Mouse (Mus musculus) CH12.LX (cell line): Measurements from ENCODE around the gene Nfia. TPM values are rescaled to one million over a fixed set of nuclear protein-coding genes. Genes with fewer than 3 reads are reported as not detected.

Experiments used
- DNase-seq: peaks from one replicate; pipeline ENCODE4 v3.0.0-alpha.2; 2013; ENCODE audit errors: extremely low read depth
- H3K27ac ChIP-seq: 2 replicates; pipeline ENCODE4 v1.5.1; 2012; ENCODE audit warnings: low read depth, mild to moderate bottlenecking, control low read depth, moderate library complexity; ENCODE audit not compliant: insufficient read depth
- H3K27me3 ChIP-seq: replicated peaks from 2 replicates; pipeline ENCODE3; 2012; ENCODE audit warnings: inconsistent platforms
- H3K36me3 ChIP-seq, 2 experiments: replicated peaks in 1 of 2; 2 replicates each; pipeline versions ENCODE3 to v1.6.1; 2012; ENCODE audit warnings: inconsistent platforms in 1 of 2, low read length in 1 of 2, mild to moderate bottlenecking in 1 of 2, mixed read lengths in 1 of 2, moderate library complexity in 1 of 2; ENCODE audit not compliant: control insufficient read depth in 1 of 2, insufficient read depth in 1 of 2
- H3K4me1 ChIP-seq, 2 experiments: 2 replicates each; pipeline ENCODE4 v1.6.1; 2012; ENCODE audit warnings: inconsistent platforms in 1 of 2, moderate library complexity in 1 of 2; ENCODE audit not compliant: insufficient read depth in 2 of 2, control insufficient read depth in 1 of 2
- H3K4me2 ChIP-seq: 2 replicates; pipeline ENCODE4 v1.6.1; 2012; ENCODE audit warnings: low read depth, mild to moderate bottlenecking, control low read depth; ENCODE audit not compliant: poor library complexity, insufficient read depth, severe bottlenecking
- H3K4me3 ChIP-seq, 3 experiments: fragments of 150-350 bp in 1 of 3; sonication (generic) in 1 of 3; replicated peaks in 1 of 3; 2 replicates each; pipeline versions ENCODE3 to v1.5.1; 2011 to 2012; ENCODE audit warnings: low read depth in 2 of 3, low read length in 2 of 3, mild to moderate bottlenecking in 2 of 3, moderate library complexity in 2 of 3, control low read depth in 1 of 3, improper control_type of control experiment in 1 of 3, inconsistent platforms in 1 of 3, mixed read lengths in 1 of 3; ENCODE audit not compliant: poor library complexity in 1 of 3
- H3K79me2 ChIP-seq: replicated peaks from 2 replicates; pipeline ENCODE4 v1.6.1; 2012; ENCODE audit warnings: mild to moderate bottlenecking, moderate library complexity; ENCODE audit not compliant: control insufficient read depth, poor library complexity, insufficient read depth, severe bottlenecking; ENCODE audit errors: extremely low read depth
- H3K9ac ChIP-seq: 2 replicates; pipeline ENCODE4 v1.6.1; 2012; ENCODE audit warnings: low read depth, mild to moderate bottlenecking, control low read depth, moderate library complexity; ENCODE audit not compliant: insufficient read depth
- H3K9me3 ChIP-seq: replicated peaks from 2 replicates; pipeline ENCODE3; 2012; ENCODE audit warnings: low read length, inconsistent platforms, mixed read lengths
- BHLHE40 ChIP-seq: IDR thresholded peaks from 2 replicates; pipeline ENCODE4 v1.6.1; 2011; ENCODE audit warnings: mild to moderate bottlenecking, low read depth, low read length, improper control_type of control experiment
- CTCF ChIP-seq, 2 experiments: IDR thresholded peaks in 1 of 2; conservative IDR thresholded peaks in 1 of 2; 2 replicates each; pipeline ENCODE4 v1.5.1; 2011 to 2012; ENCODE audit warnings: low read depth in 2 of 2, low read length in 2 of 2, improper control_type of control experiment in 1 of 2, inconsistent platforms in 1 of 2, mild to moderate bottlenecking in 1 of 2, moderate library complexity in 1 of 2
- ELF1 ChIP-seq: IDR thresholded peaks from 2 replicates; pipeline ENCODE4 v1.6.1; 2014; ENCODE audit warnings: low read depth, mild to moderate bottlenecking, inconsistent platforms, low read length, improper control_type of control experiment
- EP300 ChIP-seq: IDR thresholded peaks from 2 replicates; pipeline ENCODE4 v1.6.1; 2011; ENCODE audit warnings: low read length, improper control_type of control experiment
- IRF4 ChIP-seq: IDR thresholded peaks from 2 replicates; pipeline ENCODE4 v1.6.1; 2014; ENCODE audit warnings: low read depth, mild to moderate bottlenecking, inconsistent platforms, low read length, improper control_type of control experiment
- JUND ChIP-seq: conservative IDR thresholded peaks from 2 replicates; pipeline ENCODE4 v1.6.1; 2011; ENCODE audit warnings: low read depth, low read length, improper control_type of control experiment
- MAFK ChIP-seq: IDR thresholded peaks from 2 replicates; pipeline ENCODE4 v1.6.1; 2011; ENCODE audit warnings: low read length, improper control_type of control experiment; ENCODE audit not compliant: insufficient replicate concordance
- MAZ ChIP-seq: IDR thresholded peaks from 2 replicates; pipeline ENCODE4 v1.6.1; 2012; ENCODE audit warnings: low read depth, mild to moderate bottlenecking, inconsistent platforms, low read length, improper control_type of control experiment, moderate library complexity
- NELFE ChIP-seq: IDR thresholded peaks from 2 replicates; pipeline ENCODE4 v1.6.1; 2011; ENCODE audit warnings: low read depth, low read length, improper control_type of control experiment
- PAX5 ChIP-seq: IDR thresholded peaks from 2 replicates; pipeline ENCODE4 v1.6.1; 2012; ENCODE audit warnings: low read length, inconsistent platforms, mixed read lengths
- RCOR1 ChIP-seq: conservative IDR thresholded peaks from 2 replicates; pipeline ENCODE4 v1.6.1; 2012; ENCODE audit warnings: low read depth, mild to moderate bottlenecking, inconsistent platforms, low read length, improper control_type of control experiment
- USF2 ChIP-seq: conservative IDR thresholded peaks from 2 replicates; pipeline ENCODE4 v1.6.1; 2011; ENCODE audit warnings: low read depth, low read length, improper control_type of control experiment
- ZMIZ1 ChIP-seq: IDR thresholded peaks from 2 replicates; pipeline ENCODE4 v1.6.1; 2012; ENCODE audit warnings: low read depth, mild to moderate bottlenecking, inconsistent platforms, low read length, improper control_type of control experiment
- ZNF384 ChIP-seq: IDR thresholded peaks from 2 replicates; pipeline ENCODE4 v1.6.1; 2012; ENCODE audit warnings: low read depth, low read length, improper control_type of control experiment, inconsistent platforms
- dilution Hi-C: fragments of 300-500 bp; cut with MboI; formaldehyde crosslinking; loops from 2 replicates; pipeline ENCODE4 v1.14.3; 2020; ENCODE audit warnings: low sequenced_read_pairs; ENCODE audit not compliant: extremely low pct_unique_long_range_greater_than_20kb, extremely low pct_ligation_motif_present
- in situ Hi-C: fragments of 300-500 bp; cut with MboI; formaldehyde crosslinking; loops from 3 replicates; pipeline ENCODE4 v1.14.3; 2019; ENCODE audit warnings: low sequenced_read_pairs, low pct_ligation_motif_present, low pct_unique_long_range_greater_than_20kb, mixed read lengths
- polyA plus RNA-seq: library from polyadenylated mRNA; unstranded; fragments of >175 nt; gene quantifications from 2 replicates; pipeline ENCODE4 v1.2.1, GENCODE M21; 2012; ENCODE audit warnings: low read depth; ENCODE audit not compliant: insufficient read length
- total RNA-seq, 2 experiments: library from RNA; depleted of rRNA; stranded (reverse); fragments of 300-350 nt in 1 of 2; fragments of >200 nt in 1 of 2; gene quantifications; 2 replicates each; pipeline ENCODE4 v1.2.3; 2012 to 2014

The Nfia gene
- total and polyA plus RNA-seq, 3 experiments = not detected

DNA sequence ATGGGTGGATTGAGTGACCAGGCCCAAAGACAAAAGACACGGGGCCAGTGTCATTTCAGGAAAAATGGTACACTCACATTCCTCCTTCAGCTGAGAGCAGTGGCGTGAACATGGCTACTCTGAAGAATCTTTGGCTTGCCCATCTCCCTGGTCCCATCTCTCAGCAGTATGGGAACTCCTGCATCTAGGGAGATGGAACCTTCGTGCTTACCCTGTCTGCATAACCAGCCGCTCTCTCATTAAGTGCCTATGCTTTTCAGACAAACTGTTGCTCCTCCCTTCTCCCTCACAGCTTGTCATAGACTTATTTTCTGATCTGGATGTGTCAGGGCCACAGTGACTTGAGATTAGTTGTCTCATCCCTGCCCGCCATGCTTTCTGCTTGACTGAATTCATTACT lies 174.9 kb downstream of the Nfia start:
- dilution Hi-C loops (no loop called here), in situ Hi-C loops (no loop called here)
- Histone ChIP-seq H3K9ac (no peak overlapping the region), H3K36me3 (no peaks in the 10 kb centered on the region), H3K9me3 (peaks cover 70% of the 10 kb centered on the region), H3K27me3 (no peaks in the 10 kb centered on the region), H3K79me2 (no peaks in the 10 kb centered on the region), H3K4me1 (no peaks in the 10 kb centered on the region), H3K4me3 (no peak overlapping the region), H3K27ac (no peak overlapping the region), H3K4me2 (no peak overlapping the region)
- no peak for DNase-seq
- no peak for TF ChIP-seq NELFE
- no peak for TF ChIP-seq JUND
- TF ChIP-seq EP300 = no peak

DNA sequence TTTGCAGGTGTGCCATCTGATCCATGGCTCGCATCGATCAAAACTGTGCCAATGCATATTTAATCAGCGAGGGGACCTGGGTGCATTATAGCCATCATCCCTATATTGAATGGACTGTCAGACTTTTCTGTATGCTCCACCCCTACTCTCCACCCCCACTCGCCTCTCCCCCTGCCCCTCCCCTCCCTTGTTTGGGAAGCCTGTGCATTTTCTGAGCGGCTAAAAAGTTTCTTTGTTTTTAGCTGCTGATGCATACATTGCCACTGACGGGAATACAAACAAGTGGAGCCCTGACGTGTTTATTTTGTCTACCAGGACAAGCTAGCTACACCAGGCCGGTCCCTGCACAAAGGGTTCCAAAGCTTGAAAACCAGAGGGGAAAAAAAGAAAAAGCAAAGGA lies 175.7 kb downstream of the Nfia start:
- Histone ChIP-seq H3K9me3 (peaks cover 67% of the 10 kb centered on the region), H3K36me3 (no peaks in the 10 kb centered on the region), H3K27me3 (no peaks in the 10 kb centered on the region), H3K9ac (no peak overlapping the region), H3K79me2 (no peaks in the 10 kb centered on the region), H3K4me1 (no peaks in the 10 kb centered on the region), H3K27ac (no peak overlapping the region), H3K4me2 (no peak overlapping the region), H3K4me3 (no peak overlapping the region)
- in situ Hi-C loops = no loop called here
- DNase-seq = no peak
- dilution Hi-C loops = no loop called here
- no peak for TF ChIP-seq RCOR1
- TF ChIP-seq ZNF384 = no peak
- TF ChIP-seq NELFE = no peak
- TF ChIP-seq ELF1 = no peak
- no peak for TF ChIP-seq BHLHE40
- no peak for TF ChIP-seq CTCF (conservative IDR thresholded peaks at IDR 0.05 in 1 of 2, IDR thresholded peaks at IDR 0.05 in 1 of 2; ENCODE audit: low read depth in 2 of 2, low read length in 2 of 2)
- no peak for TF ChIP-seq PAX5
- no peak for TF ChIP-seq EP300
- TF ChIP-seq MAFK = no peak

GRCm38 (mm10) chr4:97950341-97951071 lies 178.0 kb downstream of the Nfia start:
- Histone ChIP-seq H3K9me3 (peaks cover 57% of the 10 kb centered on the region), H3K4me1 (no peaks in the 10 kb centered on the region), H3K36me3 (no peaks in the 10 kb centered on the region), H3K9ac (no peak overlapping the region), H3K27ac (no peak overlapping the region), H3K4me2 (no peak overlapping the region), H3K27me3 (no peaks in the 10 kb centered on the region), H3K4me3 (no peak overlapping the region), H3K79me2 (no peaks in the 10 kb centered on the region)
- in situ Hi-C loops = no loop called here
- TF ChIP-seq IRF4 = no peak
- no peak for TF ChIP-seq MAZ
- TF ChIP-seq ZMIZ1 = no peak
- TF ChIP-seq ZNF384 = no peak
- no peak for TF ChIP-seq USF2
- TF ChIP-seq MAFK = no peak
- DNase-seq = no peak
- dilution Hi-C loops = no loop called here
